Mouse (Mus musculus) neural tube, embryonic 12.5 days (tissue): Measurements from ENCODE around the gene Snx13. TPM values are rescaled to one million over a fixed set of nuclear protein-coding genes. Genes with fewer than 3 reads are reported as not detected.

Experiments
- ATAC-seq: fragments of 200-750 bp; cut with Nextera tagmentation; 2 replicates; pipeline ENCODE4 v1.8.0; 2017; ENCODE audit warnings: low read depth, mild to moderate bottlenecking, moderate TSS enrichment, moderate library complexity; ENCODE audit not compliant: low FRiP score
- H3K27ac ChIP-seq: fragments of 300-500 bp; sonication (generic); 2 replicates; pipeline ENCODE4 v1.5.1; 2016
- H3K27me3 ChIP-seq: fragments of 300-500 bp; sonication (generic); replicated peaks from 2 replicates; pipeline ENCODE4 v1.6.1; 2016; ENCODE audit warnings: mild to moderate bottlenecking
- H3K36me3 ChIP-seq: fragments of 300-500 bp; sonication (generic); 2 replicates; pipeline ENCODE4 v1.6.1; 2016; ENCODE audit warnings: mild to moderate bottlenecking
- H3K4me1 ChIP-seq: fragments of 300-500 bp; sonication (generic); 2 replicates; pipeline ENCODE4 v1.6.1; 2016
- H3K4me2 ChIP-seq: fragments of 300-500 bp; sonication (generic); replicated peaks from 2 replicates; pipeline ENCODE4 v1.6.1; 2016; ENCODE audit warnings: mild to moderate bottlenecking
- H3K4me3 ChIP-seq: fragments of 300-500 bp; sonication (generic); 2 replicates; pipeline ENCODE4 v1.5.1; 2016
- H3K9ac ChIP-seq: fragments of 300-500 bp; sonication (generic); 2 replicates; pipeline ENCODE4 v1.6.1; 2016; ENCODE audit warnings: mild to moderate bottlenecking
- H3K9me3 ChIP-seq: fragments of 300-500 bp; sonication (generic); 2 replicates; pipeline ENCODE4 v1.6.1; 2016; ENCODE audit warnings: mild to moderate bottlenecking
- WGBS: fragments of 180-500 bp; shearing (Covaris S2); methylation state at CpG from one replicate; pipeline ENCODE4 v1.1.7; 2016; 5-methylcytosine and 5-hydroxymethylcytosine counted together
- microRNA counts: library from miRNA; unstranded; fragments of <30 nt; microRNA quantifications from one replicate; lab custom pipeline; 2017
- microRNA-seq: library from miRNA; unstranded; fragments of <30 nt; microRNA quantifications from one replicate; pipeline ENCODE4, GENCODE M21; 2017
- polyA plus RNA-seq: library from polyadenylated mRNA; unstranded; fragments of >200 nt; fragmentation: Nextera tagmentation; extraction: Ambion mirVana; gene quantifications from 2 replicates; pipeline ENCODE4 v1.2.1, GENCODE M21; 2016

Snx13 gene
- polyA plus RNA-seq, 1 experiment from 2014 or later: 23.0 TPM

- Histone ChIP-seq H3K4me3 (no peak overlapping the region), H3K36me3 (no peaks in the 10 kb centered on the region), H3K27me3 (no peaks in the 10 kb centered on the region), H3K4me1 (no peaks in the 10 kb centered on the region), H3K9ac (no peak overlapping the region), H3K27ac (no peak overlapping the region), H3K4me2 (no peak overlapping the region), H3K9me3 (no peaks in the 10 kb centered on the region)
- 54% methylated on average over 4 of the region's 4 CpGs for WGBS
- ATAC-seq: no peak
Observed at GRCm38 (mm10) chr12:35157237-35157636, 110.3 kb downstream of the Snx13 start.

- Histone ChIP-seq H3K4me1 (no peaks in the 10 kb centered on the region), H3K27me3 (no peaks in the 10 kb centered on the region), H3K9me3 (no peaks in the 10 kb centered on the region), H3K27ac (no peak overlapping the region), H3K4me2 (no peak overlapping the region), H3K9ac (no peak overlapping the region), H3K36me3 (no peaks in the 10 kb centered on the region), H3K4me3 (no peak overlapping the region)
- 82% methylated on average over 4 of the region's 4 CpGs for WGBS
- no peak for ATAC-seq
Observed at GRCm38 (mm10) chr12:35161690-35162089, 114.7 kb downstream of the Snx13 start.

- H3K4me3 ChIP-seq: no peak overlapping the region
- no peaks in the 10 kb centered on the region for H3K27me3 ChIP-seq
- no peak overlapping the region for H3K27ac ChIP-seq
- WGBS: 46% methylated on average over 4 of the region's 4 CpGs
- H3K4me1 ChIP-seq: no peaks in the 10 kb centered on the region
- no peak overlapping the region for H3K4me2 ChIP-seq
- no peaks in the 10 kb centered on the region for H3K9me3 ChIP-seq
- no peaks in the 10 kb centered on the region for H3K36me3 ChIP-seq
- H3K9ac ChIP-seq: no peak overlapping the region
- ATAC-seq: no peak
Observed at GRCm38 (mm10) chr12:35170275-35170674, 123.3 kb downstream of the Snx13 start.

GRCm38 (mm10) chr12:35175938-35176337 is 129.0 kb downstream of the Snx13 start:
- Histone ChIP-seq H3K4me2 (no peak overlapping the region), H3K27me3 (no peaks in the 10 kb centered on the region), H3K4me3 (no peak overlapping the region), H3K36me3 (no peaks in the 10 kb centered on the region), H3K9ac (no peak overlapping the region), H3K27ac (no peak overlapping the region), H3K9me3 (no peaks in the 10 kb centered on the region), H3K4me1 (no peaks in the 10 kb centered on the region)
- 0 out of 2 replicates have a peak, but pooled peaks have one; percentile 18 for ATAC-seq
- WGBS: 10% methylated on average over 8 of the region's 8 CpGs

- Histone ChIP-seq H3K4me1 (no peaks in the 10 kb centered on the region), H3K9me3 (no peaks in the 10 kb centered on the region), H3K4me2 (no peak overlapping the region), H3K4me3 (no peak overlapping the region), H3K36me3 (no peaks in the 10 kb centered on the region), H3K9ac (no peak overlapping the region), H3K27ac (no peak overlapping the region), H3K27me3 (no peaks in the 10 kb centered on the region)
- 72% methylated on average over 3 of the region's 3 CpGs for WGBS
- ATAC-seq: no peak
Observed at GRCm38 (mm10) chr12:35176628-35177027, 129.6 kb downstream of the Snx13 start.

- Histone ChIP-seq H3K9me3 (no peaks in the 10 kb centered on the region), H3K4me3 (no peak overlapping the region), H3K27me3 (no peaks in the 10 kb centered on the region), H3K4me1 (no peaks in the 10 kb centered on the region), H3K36me3 (no peaks in the 10 kb centered on the region), H3K4me2 (no peak overlapping the region), H3K27ac (no peak overlapping the region), H3K9ac (no peak overlapping the region)
- 12% methylated on average over 3 of the region's 3 CpGs for WGBS
- peak; percentile 79 for ATAC-seq
Observed at GRCm38 (mm10) chr12:35182675-35183074, 135.7 kb downstream of the Snx13 start.

GRCm38 (mm10) chr12:35184261-35184660 is 137.3 kb downstream of the Snx13 start:
- Histone ChIP-seq H3K27me3 (no peaks in the 10 kb centered on the region), H3K36me3 (no peaks in the 10 kb centered on the region), H3K4me3 (no peak overlapping the region), H3K4me1 (no peaks in the 10 kb centered on the region), H3K4me2 (no peak overlapping the region), H3K9me3 (no peaks in the 10 kb centered on the region), H3K9ac (no peak overlapping the region), H3K27ac (no peak overlapping the region)
- no peak; the same call in 1 of the 2 replicates for ATAC-seq
- WGBS: 84% methylated on average over 5 of the region's 5 CpGs

GRCm38 (mm10) chr12:35191698-35192425 is 144.9 kb downstream of the Snx13 start:
- Histone ChIP-seq H3K4me2 (peak overlapping the region; percentile 56), H3K27ac (no peak overlapping the region), H3K4me1 (no peaks in the 10 kb centered on the region), H3K4me3 (no peak overlapping the region), H3K36me3 (no peaks in the 10 kb centered on the region), H3K9ac (no peak overlapping the region), H3K27me3 (no peaks in the 10 kb centered on the region), H3K9me3 (no peaks in the 10 kb centered on the region)
- 54% methylated on average over 17 of the region's 17 CpGs for WGBS
- peak; percentile 64; the same call in 1 of the 2 replicates for ATAC-seq

- peak; percentile 77 for ATAC-seq
- peak overlapping the region; percentile 56 for H3K4me2 ChIP-seq
- no peak overlapping the region for H3K27ac ChIP-seq
- H3K36me3 ChIP-seq: no peaks in the 10 kb centered on the region
- no peak overlapping the region for H3K4me3 ChIP-seq
- H3K9ac ChIP-seq: no peak overlapping the region
- H3K27me3 ChIP-seq: no peaks in the 10 kb centered on the region
- H3K4me1 ChIP-seq: no peaks in the 10 kb centered on the region
- no peaks in the 10 kb centered on the region for H3K9me3 ChIP-seq
- 21% methylated on average over 2 of the region's 2 CpGs for WGBS
Observed at GRCm38 (mm10) chr12:35192426-35192769, 145.4 kb downstream of the Snx13 start.

MicroRNAs encoded within 50 kb of the gene (microRNA counts, 519-probe panel; counts per million panel counts)
- 342 counts per million, percentile 67 among the panel's probes with 10 or more counts for microRNA mmu-miR-680 (lab: Ali Mortazavi, UCI)

Small RNA genes within 50 kb of the gene (microRNA-seq; reads per million reads assigned to microRNA genes)
- not detected for gene Mir680-3

Other genes with a start within 250 kb of the Snx13 start
- 7.5 and 8.8 TPM in 2 replicates for gene Hdac9, start 130.1 kb upstream of the Snx13 start, polyA plus RNA-seq
- gene Prps1l1, start 62.4 kb upstream of the Snx13 start, polyA plus RNA-seq: not detected in 2 replicates